Mouse (Mus musculus) forelimb bud, embryonic 11.5 days (tissue): ENCODE measurements around the gene Slc22a1.

Source experiments
- DNase-seq: peaks from one replicate; pipeline ENCODE4 v3.0.0-alpha.2; 2012; ENCODE audit warnings: low read depth, low spot score

The Slc22a1 gene

GRCm38 (mm10) chr17:12675646-12676045 lies at the start of gene Slc22a1:
Gene Slc22a1 (minus strand): TSS chr17:12675829.
- no peak for DNase-seq

GRCm38 (mm10) chr17:12724767-12725744 lies 49.4 kb upstream of the Slc22a1 start:
- peak; percentile 93 for DNase-seq

- no peak for DNase-seq
These were observed 48.5 kb upstream of the Slc22a1 start for GRCm38 (mm10) chr17:12723986-12724766.

- DNase-seq = peak; percentile 37
These were observed 47.0 kb upstream of the Slc22a1 start for GRCm38 (mm10) chr17:12722622-12723021.

- no peak for DNase-seq
These were observed 45.7 kb upstream of the Slc22a1 start for GRCm38 (mm10) chr17:12721118-12721886.

GRCm38 (mm10) chr17:12718251-12718650 lies 42.6 kb upstream of the Slc22a1 start:
- DNase-seq = no peak

- no peak for DNase-seq
These were observed 41.8 kb upstream of the Slc22a1 start for GRCm38 (mm10) chr17:12717445-12717844.

GRCm38 (mm10) chr17:12715032-12715431 lies 39.4 kb upstream of the Slc22a1 start:
- DNase-seq = no peak

GRCm38 (mm10) chr17:12714080-12714561 lies 38.5 kb upstream of the Slc22a1 start:
- no peak for DNase-seq

- DNase-seq = no peak
These were observed 37.4 kb upstream of the Slc22a1 start for GRCm38 (mm10) chr17:12712993-12713392.

- DNase-seq = no peak
These were observed 36.6 kb upstream of the Slc22a1 start for GRCm38 (mm10) chr17:12712191-12712590.

GRCm38 (mm10) chr17:12710976-12711375 lies 35.3 kb upstream of the Slc22a1 start:
- DNase-seq = no peak

- no peak for DNase-seq
These were observed 34.6 kb upstream of the Slc22a1 start for GRCm38 (mm10) chr17:12710050-12710780.

- no peak for DNase-seq
These were observed 32.8 kb upstream of the Slc22a1 start for GRCm38 (mm10) chr17:12708398-12708797.

- DNase-seq = no peak
These were observed 31.0 kb upstream of the Slc22a1 start for GRCm38 (mm10) chr17:12706590-12707049.

GRCm38 (mm10) chr17:12702901-12703300 lies 27.3 kb upstream of the Slc22a1 start:
- DNase-seq = no peak

- DNase-seq = no peak
These were observed 24.7 kb upstream of the Slc22a1 start for GRCm38 (mm10) chr17:12700373-12700772.

GRCm38 (mm10) chr17:12691899-12692298 lies 16.3 kb upstream of the Slc22a1 start:
- DNase-seq = no peak

- peak; percentile 28 for DNase-seq
These were observed 13.9 kb upstream of the Slc22a1 start for GRCm38 (mm10) chr17:12689537-12689936.

- DNase-seq = no peak
These were observed 12.9 kb upstream of the Slc22a1 start for GRCm38 (mm10) chr17:12688427-12689110.
